Mouse (Mus musculus): ENCODE results near the gene Gch1.

- TF ChIP-seq CTCF (IDR thresholded peaks at IDR 0.05) (no peak), EP300 (IDR thresholded peaks at IDR 0.05) (no peak)
These were observed 2.6 kb upstream of the Gch1 start for GRCm38 (mm10) chr14:47191861-47192260.
